Mouse (Mus musculus): ENCODE data around the gene Gm21992.

Gene Gm21992

GRCm38 (mm10) chr19:4747631-4748312 is 63.6 kb downstream of the Gm21992 start:
- DNase-seq (ENCODE audit: low spot score) = no peak

- DNase-seq (ENCODE audit: low spot score) = no peak
These were observed 64.8 kb downstream of the Gm21992 start for GRCm38 (mm10) chr19:4746611-4747010.

- no peak for DNase-seq (ENCODE audit: low spot score)
These were observed 65.7 kb downstream of the Gm21992 start for GRCm38 (mm10) chr19:4745681-4746080.

- no peak for DNase-seq (ENCODE audit: low spot score)
These were observed 66.4 kb downstream of the Gm21992 start for GRCm38 (mm10) chr19:4745057-4745456.

GRCm38 (mm10) chr19:4744026-4744425 is 67.4 kb downstream of the Gm21992 start:
- DNase-seq (ENCODE audit: low spot score) = no peak

- DNase-seq (ENCODE audit: low spot score) = no peak
These were observed 67.9 kb downstream of the Gm21992 start for GRCm38 (mm10) chr19:4743524-4743923.

- no peak for DNase-seq (ENCODE audit: low spot score)
These were observed 69.2 kb downstream of the Gm21992 start for GRCm38 (mm10) chr19:4742229-4742628.

- no peak for DNase-seq (ENCODE audit: low spot score)
These were observed 69.9 kb downstream of the Gm21992 start for GRCm38 (mm10) chr19:4741482-4741881.

GRCm38 (mm10) chr19:4739762-4740161 is 71.7 kb downstream of the Gm21992 start:
- DNase-seq (ENCODE audit: low spot score) = no peak

GRCm38 (mm10) chr19:4739053-4739452 is 72.4 kb downstream of the Gm21992 start:
- no peak for DNase-seq (ENCODE audit: low spot score)

- DNase-seq (ENCODE audit: low spot score) = no peak
These were observed 73.5 kb downstream of the Gm21992 start for GRCm38 (mm10) chr19:4737866-4738265.

- DNase-seq (ENCODE audit: low spot score) = no peak
These were observed 78.4 kb downstream of the Gm21992 start for GRCm38 (mm10) chr19:4733052-4733451.

GRCm38 (mm10) chr19:4729186-4729585 is 82.2 kb downstream of the Gm21992 start:
- DNase-seq (ENCODE audit: low spot score) = no peak

- no peak for DNase-seq (ENCODE audit: low spot score)
These were observed 90.7 kb downstream of the Gm21992 start for GRCm38 (mm10) chr19:4720671-4721244.

GRCm38 (mm10) chr19:4720112-4720511 is 91.3 kb downstream of the Gm21992 start:
- no peak for DNase-seq (ENCODE audit: low spot score)

- DNase-seq (ENCODE audit: low spot score) = no peak
These were observed 92.1 kb downstream of the Gm21992 start for GRCm38 (mm10) chr19:4719351-4719764.

GRCm38 (mm10) chr19:4718716-4719115 is 92.7 kb downstream of the Gm21992 start:
- no peak for DNase-seq (ENCODE audit: low spot score)

GRCm38 (mm10) chr19:4717281-4717680 is 94.1 kb downstream of the Gm21992 start:
- no peak for DNase-seq (ENCODE audit: low spot score)

GRCm38 (mm10) chr19:4716756-4717155 is 94.7 kb downstream of the Gm21992 start:
- no peak for DNase-seq (ENCODE audit: low spot score)

- DNase-seq (ENCODE audit: low spot score) = no peak
These were observed 97.5 kb downstream of the Gm21992 start for GRCm38 (mm10) chr19:4713886-4714285.

GRCm38 (mm10) chr19:4712781-4713526 is 98.5 kb downstream of the Gm21992 start:
- no peak for DNase-seq (ENCODE audit: low spot score)

GRCm38 (mm10) chr19:4712156-4712780 is 99.1 kb downstream of the Gm21992 start:
- DNase-seq (ENCODE audit: low spot score) = no peak
